Mouse (Mus musculus): ENCODE results near the gene Katnal1.

Gene Katnal1

DNA sequence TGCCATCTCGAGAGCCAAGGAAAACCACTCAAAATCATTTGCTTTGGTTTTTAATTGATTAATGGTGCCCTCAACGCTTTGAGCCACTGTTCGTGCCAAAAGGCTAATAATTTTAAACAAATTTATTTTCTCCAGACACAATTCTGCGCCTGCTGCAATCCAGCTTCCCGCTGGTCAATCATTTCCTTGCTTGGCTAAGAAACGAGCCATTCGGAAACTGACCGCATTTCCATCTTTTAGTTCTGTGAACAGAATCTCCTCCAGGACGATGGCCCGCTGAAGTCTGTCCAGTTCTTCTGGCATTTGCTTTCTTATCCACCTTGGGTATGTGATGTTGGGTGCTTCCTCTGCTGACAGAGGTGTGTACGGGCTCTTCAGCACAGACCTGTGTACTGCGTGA, 4.5 kb downstream of the Katnal1 start:
- no peak for DNase-seq (ENCODE audit: low spot score)

DNA sequence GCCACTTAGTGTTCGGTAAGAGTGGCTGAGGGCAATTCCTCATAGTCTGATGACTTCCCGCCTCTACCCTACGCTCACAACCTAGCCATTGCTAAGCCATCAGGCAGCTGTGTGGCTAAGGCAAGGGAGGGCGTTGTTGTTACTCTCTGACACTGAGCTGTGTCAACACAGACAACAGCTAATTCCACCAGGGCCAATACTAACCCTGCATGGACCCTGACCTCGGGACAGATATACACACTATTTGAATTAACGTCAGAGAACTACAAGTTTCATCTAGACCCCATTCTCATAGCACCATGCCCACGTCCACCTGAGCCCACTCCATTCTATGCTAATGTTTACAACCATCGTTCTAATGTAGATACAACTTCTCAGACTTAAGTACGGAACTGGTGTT, 5.1 kb downstream of the Katnal1 start:
- DNase-seq (ENCODE audit: low spot score) = no peak

DNA sequence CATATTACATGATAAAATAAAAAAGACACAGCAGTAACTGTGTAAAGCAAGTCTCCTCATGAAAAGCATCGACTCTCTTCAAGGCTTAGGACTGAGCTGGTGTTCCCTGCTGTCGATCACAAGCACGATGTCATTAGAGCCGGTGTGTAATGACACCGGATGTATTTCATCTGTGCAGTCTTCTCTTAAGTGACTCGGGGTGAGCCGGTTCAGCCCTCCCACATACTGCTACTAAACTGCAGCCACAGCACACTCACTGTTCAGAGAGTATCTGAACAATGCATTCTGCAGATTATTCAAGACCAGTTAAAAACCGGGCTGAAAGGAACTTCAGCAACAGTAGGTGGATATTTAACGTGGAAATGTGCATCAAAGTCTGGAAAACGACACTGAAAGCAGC, 5.7 kb downstream of the Katnal1 start:
- DNase-seq (ENCODE audit: low spot score) = no peak

DNA sequence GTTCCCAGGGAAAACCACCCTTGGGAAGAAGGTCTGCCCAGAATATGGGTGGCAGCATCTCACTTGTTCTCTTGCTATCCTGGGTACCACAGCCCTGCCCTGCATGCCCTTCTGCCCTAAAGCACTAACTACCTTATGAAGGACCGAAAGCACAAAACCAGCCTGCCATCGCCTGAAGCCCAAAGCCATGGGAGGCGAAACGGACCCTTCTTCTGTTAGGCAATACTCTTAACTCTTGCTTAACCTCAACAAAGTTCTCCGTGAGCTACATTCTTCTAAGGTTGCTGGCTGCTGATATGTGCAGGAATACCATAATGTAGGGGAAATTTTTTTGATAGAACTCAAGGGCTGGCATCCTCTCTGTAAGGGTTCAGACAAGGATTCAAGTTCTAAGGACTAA, 6.3 kb downstream of the Katnal1 start:
- DNase-seq (ENCODE audit: low spot score) = no peak

DNA sequence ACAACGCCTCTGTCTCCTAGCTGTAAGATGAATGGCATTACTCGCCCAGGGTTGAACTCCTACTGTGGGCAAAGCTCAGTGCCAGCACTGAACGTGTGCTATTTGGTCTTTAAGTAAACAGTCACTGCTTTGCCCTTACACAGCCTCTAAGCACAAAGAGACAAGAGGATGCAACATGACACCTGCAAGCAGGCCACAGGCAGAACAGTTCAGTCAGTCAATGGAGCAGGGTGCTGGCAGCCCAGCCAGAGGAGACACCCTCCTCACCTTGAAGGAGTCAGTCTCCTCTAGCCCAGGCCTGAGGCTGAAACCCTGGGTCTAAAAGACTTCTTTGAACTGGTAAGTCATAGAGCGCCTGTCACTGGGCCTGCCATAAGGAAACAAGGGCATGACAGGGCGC, 11.1 kb downstream of the Katnal1 start:
- no peak for DNase-seq (ENCODE audit: low spot score)

DNA sequence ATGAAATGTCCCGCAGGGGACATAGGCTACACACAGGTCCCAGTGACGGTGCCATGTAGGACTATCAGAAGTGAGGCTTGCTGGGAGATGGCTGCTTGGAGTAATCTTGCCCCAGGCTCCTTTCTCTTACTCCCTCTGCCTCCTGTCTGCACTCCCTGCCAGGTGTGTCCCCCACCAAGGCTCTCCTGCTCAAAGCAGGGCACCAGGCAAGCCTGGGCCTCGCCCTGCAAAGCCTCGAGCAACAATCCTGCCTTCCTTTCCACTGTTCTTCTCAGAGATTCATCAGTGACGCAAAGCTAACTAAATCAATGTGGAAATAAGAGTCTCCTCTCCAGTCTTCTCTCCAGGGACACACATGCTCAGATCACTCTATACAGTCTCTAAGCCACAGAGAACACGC, 12.3 kb downstream of the Katnal1 start:
- no peak for DNase-seq (ENCODE audit: low spot score)

DNA sequence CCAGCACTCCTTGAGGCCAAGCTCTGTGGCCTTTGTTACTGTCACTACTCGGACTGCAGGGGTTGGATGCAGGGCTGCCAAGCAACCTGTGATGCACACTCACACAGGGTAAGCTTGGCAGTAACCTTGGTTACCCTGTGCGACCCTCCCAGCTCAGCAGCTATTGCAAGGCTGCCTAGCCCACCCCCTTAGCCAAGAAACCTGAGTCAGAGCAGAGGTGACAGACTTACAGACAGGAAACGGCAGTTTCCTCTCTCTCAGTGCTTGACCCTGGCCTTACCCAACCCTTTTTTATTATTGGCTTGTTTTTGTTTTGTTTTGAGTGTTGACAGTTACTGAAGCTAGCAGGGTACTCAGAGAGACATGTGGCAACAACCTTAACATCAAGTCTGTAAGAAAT, 16.9 kb downstream of the Katnal1 start:
- DNase-seq (ENCODE audit: low spot score) = no peak

DNA sequence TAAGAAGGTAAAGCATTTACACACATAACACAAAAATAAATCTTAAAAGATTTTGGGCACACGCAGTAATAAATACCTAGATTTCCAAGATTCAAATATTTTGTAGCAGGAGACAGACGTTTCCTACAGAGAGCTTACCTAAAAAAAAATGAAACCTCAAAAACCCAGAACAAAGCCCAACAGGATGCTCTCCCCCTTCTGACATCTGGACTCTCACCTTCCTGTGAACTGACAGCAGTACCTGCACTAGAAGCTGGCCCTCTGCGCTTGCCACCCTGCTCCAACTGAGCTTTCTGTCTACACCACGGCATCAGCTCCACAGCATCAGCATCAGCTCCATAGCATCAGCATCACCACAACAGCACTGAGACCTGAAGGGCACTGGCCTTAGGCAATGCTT, 19.1 kb downstream of the Katnal1 start:
- no peak for DNase-seq (ENCODE audit: low spot score)

DNA sequence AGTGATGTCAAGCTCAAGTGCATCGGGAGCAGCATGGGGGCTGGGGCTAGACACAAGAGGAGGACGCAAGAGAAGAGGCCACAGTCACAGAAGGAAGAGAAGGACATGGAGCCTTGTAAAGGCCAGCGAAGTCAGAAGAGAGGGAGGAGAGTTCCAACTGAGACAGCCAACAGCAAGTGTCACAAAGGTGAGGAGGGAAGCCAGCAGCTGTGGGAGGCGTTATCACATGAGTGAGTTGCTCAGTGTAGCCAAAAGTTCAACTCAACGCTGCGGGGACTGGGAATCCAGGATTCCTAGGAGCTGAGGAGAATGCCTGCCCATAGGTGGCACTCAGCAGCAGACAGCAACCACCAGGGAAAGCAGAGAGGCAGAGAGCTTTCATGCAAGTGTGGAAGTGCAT, 19.7 kb downstream of the Katnal1 start:
- no peak for DNase-seq (ENCODE audit: low spot score)

DNA sequence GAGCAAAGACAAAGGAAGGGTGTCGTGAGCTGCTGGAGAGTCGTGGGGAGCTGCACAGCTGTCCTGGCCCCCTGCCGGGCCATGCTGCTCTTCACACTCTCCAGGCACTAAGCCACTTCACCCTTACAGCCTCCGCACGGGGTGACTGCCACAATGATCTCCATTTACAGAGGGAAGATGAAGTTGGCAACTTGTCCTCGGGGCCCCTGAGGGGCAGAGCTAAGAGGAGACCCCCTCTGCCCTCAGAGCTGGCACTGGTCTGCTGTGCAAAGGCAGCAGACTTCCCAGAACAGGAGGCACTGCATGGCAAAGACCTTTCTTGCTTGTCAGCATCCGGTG, 20.1 kb downstream of the Katnal1 start:
- no peak for DNase-seq (ENCODE audit: low spot score)

DNA sequence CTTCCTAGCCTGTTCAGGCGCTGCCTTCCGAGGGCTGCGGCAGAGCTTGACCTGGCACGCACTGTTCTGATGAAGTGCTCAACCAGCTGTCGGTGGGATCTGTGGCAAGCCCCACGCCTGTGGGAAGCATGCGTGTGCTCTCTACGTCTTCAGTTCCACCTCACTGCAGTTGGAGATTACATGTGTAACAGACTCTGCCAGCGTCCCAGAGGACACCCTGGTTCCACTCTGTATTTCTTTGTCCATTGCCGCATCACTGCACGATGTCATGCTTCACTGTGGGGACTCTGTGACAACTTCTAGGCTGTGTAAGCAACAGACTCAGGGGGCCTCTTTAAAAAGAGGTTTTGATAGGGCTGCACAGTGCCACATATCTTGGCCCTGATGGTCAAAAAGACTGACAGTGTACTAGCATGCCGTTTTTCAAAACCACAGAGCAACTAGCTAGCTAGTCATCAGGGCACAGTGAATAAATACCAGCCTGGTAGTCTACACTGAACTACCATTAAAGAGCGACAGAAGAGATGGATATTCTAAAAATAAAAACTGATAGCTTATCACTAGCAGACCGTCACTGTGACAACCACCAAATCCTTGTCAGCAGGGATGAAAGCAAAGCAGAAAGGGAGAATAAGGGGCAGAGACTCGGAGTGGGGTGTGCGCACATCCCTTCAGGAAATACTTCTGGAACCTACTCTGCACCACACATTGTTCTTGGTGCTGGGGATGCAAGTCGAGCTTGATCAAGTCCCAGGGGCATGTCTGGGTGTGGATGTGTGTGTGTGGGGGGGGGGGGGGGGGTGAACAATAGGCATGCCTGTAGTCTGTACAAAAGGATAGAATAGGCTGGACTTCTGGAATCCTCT, 20.7 kb downstream of the Katnal1 start:
- no peak for DNase-seq (ENCODE audit: low spot score)

DNA sequence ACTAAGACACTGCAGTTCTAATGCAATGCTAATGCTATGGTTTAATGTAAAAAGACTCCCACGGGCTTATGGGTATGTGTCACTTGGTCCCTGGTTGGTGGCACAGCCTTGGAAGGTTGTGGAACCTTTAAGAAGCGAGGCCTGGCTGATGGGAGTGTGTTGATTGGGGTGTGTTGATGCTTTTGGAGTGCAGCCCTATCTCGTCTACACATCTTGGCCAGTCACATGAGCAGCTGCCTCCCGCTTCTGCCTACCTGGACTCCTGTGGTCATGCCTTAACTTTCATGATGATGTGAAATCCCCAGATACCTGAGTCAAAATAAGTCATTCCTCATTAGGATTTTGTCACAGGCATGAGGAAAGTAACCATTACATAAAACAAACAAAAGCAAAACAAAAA, 22.8 kb downstream of the Katnal1 start:
- no peak for DNase-seq (ENCODE audit: low spot score)

DNA sequence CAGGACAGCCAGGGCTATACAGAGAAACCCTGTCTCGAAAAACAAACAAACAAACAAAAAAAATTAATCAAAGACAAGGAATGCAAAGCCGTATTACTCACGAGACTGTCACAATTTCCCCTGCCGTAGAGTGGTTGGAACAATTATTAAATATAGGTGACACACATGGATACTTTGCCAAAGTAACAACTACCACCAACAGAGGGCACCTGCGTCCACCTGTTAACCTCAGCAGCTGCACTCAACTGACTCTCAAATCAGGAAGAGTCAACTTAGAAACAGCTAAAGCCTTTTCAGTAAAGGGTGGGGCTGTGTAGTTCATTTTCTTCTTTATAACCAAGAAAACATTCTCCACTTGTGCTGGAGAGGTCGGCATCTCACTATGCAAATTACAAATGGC, 24.3 kb downstream of the Katnal1 start:
- DNase-seq (ENCODE audit: low spot score) = no peak

DNA sequence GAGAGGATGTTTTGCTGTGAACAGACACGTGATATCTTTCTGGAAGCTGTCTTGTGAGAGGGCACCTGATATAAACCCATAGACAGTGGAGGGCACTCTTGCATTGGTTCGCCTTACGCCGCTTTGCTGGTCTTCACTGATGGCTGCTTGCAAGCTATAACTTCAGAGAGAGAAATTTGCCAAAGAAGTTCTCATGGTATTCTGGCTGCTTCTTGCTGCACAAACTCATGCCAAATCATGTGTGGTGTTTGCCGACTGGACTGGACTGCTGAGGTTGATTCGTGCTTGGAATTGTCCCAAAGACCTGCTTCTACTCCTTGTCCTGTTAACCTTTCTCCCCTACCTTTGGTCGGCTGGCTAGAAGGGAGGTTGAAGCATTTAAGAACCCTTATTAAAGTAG, 29.8 kb downstream of the Katnal1 start:
- DNase-seq (ENCODE audit: low spot score) = no peak

DNA sequence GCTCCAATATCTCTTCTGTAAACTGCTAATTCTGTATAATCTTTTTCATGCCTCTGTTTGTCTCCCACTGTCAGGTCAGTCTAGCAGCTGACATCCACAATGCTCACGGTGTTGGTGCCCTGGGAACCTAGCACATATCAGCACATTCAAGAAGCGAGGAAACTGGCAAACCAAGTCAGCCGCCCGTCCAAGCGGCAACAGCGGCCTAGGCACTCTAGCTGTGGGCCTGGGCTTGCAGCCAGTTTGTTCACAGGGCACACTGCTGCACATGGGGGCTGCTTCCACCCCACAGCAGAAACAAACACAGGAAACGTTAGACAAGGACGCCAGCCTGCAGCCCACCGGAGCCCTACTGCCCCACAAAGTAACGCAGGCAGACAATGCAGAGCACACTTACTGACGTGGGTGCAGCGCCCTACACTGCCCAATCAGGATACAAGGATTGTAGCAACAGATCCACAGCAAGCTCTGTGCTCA, 31.1 kb downstream of the Katnal1 start:
- DNase-seq (ENCODE audit: low spot score) = no peak

DNA sequence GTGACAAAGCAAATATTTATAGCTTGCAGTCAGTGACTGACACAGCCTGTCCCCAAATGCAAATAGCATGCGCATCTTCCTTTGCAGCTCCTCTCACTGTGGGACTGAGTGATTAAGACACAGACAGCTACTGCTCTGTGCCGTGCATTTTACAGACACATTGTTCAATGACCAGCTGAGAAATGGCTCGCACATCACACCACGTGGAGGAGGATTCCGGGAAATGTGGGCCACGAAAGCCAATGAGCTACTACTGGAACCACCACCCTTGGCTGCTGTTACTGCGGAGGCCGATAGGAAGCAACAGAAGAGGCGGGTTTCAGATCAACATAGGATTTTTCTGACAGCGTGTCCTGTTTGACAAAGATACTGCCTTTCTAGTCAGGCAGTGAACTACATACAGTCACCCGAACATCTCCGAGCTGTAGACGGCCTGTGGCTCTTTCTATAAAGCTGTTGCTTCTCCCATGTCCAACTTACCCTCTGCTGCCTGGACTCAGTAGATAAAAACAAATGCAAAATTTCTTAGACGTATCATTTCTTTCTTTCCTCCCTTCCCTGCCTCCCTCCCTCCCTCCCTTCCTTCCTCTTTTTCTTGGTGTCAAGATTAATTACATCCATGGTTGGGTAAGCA, 31.9 kb downstream of the Katnal1 start:
- no peak for DNase-seq (ENCODE audit: low spot score)

DNA sequence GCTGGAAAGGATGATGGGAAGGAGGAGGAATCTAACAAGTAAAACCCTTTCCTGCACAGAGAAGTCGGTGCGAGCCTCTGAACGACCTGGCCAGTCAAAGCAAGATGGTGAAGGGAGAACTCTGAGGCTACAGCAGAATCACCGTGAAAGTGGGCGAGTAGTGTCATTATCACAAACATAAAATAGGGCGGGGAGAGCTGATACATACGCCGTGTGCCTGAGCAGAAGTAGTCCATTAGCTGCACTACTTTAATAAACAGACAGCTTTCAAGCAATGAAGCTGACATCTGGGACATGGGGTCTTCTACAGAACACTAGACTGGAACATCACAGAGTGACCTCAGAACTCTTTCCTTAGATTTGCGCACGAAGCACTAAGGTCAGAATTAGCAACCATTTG, 32.6 kb downstream of the Katnal1 start:
- DNase-seq (ENCODE audit: low spot score) = no peak

DNA sequence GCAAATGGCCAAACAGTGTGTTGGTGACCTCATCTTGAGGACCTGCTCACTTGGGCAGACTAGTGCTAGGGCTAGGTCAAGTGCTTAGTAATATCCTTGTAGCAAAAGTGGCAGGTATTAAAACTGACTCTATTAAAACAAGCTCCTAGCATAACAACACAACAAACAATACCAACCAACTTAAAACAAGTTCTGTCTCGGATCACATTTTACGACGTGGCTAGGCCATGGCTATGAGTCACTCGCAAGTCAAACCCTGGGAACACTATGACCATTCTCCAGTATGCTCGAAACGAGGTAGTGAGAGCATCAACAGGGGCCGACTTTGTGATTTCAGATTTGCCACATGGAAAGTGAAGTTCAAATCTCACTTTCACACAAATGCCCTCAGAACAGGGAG, 33.3 kb downstream of the Katnal1 start:
- no peak for DNase-seq (ENCODE audit: low spot score)

DNA sequence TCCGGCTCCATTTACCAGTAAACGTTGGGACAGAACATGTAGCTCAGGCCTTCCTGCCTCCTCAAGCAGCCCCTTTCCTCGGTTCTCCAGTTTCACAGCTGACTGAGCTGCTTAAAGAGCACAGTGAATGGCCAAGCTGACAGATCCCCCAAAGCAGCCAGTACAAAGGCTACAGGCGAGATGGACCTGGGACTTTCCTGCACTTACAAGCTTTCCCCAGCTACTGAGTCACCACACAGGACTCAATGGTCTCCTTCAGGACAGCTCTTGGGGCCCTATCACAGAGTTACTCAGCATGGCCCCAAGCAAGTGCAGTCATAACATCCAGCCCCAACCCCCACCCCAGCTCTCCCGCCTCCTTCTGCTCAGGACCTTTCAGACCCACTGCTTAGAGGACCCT, 34.1 kb downstream of the Katnal1 start:
- DNase-seq (ENCODE audit: low spot score) = no peak

DNA sequence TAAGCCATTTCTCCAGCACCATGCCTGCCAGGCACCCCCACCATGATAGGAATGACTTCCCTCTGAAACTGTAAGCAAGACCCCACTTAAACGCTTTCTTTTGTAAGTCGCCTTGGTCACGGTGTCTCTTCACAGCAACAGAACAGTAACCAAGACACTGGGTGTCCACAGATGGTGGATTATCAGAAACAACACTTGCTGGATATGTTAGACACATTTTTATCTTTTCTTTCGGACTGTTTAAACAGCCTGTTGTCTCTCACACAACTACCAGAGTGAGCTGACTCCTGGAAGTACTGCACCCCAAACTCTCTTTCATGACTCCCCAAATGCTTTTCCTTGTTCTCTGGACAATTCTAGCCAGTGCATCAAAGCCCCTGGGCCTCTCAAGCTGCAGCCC, 38.9 kb downstream of the Katnal1 start:
- no peak for DNase-seq (ENCODE audit: low spot score)

DNA sequence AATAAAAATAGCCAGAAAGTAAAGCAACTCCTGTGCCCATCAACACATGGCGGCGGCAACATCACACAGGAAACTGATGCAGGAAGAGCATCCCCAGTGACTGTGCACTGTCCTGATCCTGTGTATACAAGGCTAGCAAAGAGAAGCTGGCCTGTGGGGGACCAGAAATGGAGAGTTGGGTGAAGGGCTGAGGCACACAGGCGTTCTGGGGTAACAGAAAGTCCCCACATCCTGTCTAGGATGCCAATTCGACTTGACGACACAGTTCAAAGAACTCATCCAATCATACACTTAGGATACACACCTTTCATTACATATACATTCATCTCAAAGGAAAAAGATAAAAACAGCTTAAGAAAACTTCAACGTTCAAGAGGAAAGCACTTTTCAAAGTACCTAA, 41.1 kb downstream of the Katnal1 start:
- no peak for DNase-seq (ENCODE audit: low spot score)

DNA sequence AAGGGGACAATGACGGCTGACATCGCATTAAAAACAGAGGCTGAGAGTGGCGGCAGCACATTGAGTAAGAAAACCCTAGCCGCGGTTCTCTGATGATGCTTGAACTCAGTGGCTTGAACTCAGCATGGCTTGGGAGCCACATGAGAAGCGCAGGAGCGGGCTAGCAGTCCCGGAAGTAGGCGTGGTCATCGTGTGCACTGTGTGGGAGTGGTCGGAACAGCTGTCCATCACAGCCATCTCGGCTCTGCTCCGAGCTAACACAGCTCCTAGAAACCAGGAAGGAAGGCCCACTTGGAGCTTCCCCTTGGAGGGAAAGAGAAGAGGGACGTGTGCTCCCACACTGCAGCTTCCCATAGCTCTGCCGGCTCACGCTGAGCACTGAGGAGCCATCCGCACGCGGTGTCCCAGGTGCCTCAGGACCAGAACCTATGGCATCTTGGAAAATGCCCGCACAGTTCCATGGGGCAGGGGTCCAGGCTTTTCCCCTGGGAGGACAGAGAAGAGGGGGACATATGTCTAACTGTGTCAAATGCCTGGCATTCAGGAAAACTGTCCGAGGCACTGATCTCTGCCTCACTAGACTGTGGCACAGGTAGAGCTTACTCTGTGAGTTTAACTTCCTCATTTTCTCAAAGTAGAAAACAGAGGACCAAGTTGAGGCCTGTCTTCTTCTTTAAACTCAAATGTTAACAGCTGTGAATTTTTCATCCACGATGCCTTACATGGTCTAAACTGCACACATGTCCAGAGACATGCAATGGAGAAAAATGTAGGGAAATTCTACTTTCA, 43.1 kb downstream of the Katnal1 start:
- no peak for DNase-seq (ENCODE audit: low spot score)

DNA sequence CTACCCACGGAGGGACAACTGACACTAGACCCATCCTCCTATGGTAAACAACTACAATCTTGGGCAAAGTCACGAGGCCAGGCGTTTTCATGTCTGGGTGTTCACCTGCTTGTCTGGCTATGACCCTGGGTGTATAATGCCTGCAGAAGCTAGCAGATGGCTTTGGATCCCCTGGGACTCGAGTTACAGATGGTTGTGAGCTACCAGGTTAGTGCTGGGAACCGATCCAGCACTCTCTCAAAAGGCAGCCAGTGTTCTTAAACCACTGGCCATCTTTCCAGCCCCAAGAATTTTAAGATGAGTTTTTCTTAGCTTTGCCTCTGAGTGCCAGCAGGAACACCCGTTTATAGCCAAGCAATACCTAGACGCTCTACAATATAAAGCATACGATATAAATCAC, 45.4 kb downstream of the Katnal1 start:
- no peak for DNase-seq (ENCODE audit: low spot score)

Measured in ovary, adult 18-20 months (tissue).